Mouse (Mus musculus): ENCODE measurements at regions not wholly inside any gene's neighbourhood (a gene's known extent, or its start where the extent isn't known, plus 50 kb on each side); places are given as distances from the start of the nearest gene placed in this dataset.
A peak's percentile ranks its signal among the peaks of the same experiment; 100 is the strongest.

DNA sequence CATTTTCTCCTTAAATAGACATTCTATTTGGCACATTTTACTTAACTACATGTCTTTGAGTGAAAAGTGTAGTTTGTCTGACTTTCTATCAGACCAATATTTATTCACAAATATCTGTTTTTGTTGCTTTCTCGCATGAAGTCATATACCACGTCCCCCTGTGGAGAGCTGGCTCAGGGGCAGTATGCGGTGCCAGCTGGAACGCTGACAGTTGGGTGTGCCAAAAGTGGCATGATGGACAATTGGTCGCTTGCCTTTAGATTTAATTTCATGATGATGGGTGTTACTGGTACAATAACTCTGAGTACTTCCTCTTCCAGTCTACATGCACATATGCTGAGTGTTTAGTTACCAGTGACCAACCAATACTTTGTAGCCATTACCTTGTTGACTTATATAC is 223.8 kb upstream of the Cadm2 start:
- DNase-seq (ENCODE audit: low spot score): no peak
- WGBS: 90% methylated on average over 5 of the region's 5 CpGs

DNA sequence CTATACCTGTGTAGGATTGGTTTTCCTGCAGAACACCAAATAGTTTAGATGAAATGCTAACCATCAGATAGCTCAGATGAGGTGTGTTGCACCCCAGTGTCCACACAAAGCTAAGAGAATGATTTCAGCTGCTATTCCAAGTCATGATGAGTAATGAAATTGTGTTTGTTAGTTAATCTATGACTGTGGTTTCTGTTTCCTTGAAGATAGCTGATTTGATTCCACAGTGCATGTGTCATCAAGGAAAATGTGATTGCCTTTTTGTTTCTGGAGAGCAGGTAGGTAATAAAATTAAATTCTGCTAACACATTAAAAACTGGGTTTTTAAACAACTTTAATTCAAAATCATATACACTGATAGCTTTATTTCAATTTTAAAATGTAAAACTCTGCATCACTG is 176.5 kb upstream of the Cadm2 start:
- no peak overlapping the region for H3K27ac ChIP-seq (ENCODE audit: low read depth, low read length)
- no peak overlapping the region for H3K9ac ChIP-seq (ENCODE audit: low read length)
- no peaks in the 10 kb centered on the region for H3K36me3 ChIP-seq (ENCODE audit: control insufficient read depth, insufficient read depth, low read length)
- H3K4me1 ChIP-seq (replicated peaks; ENCODE audit: control insufficient read depth, insufficient read depth, low read length): no peaks in the 10 kb centered on the region
- H3K27me3 ChIP-seq (ENCODE audit: control insufficient read depth, insufficient read depth, low read length): no peaks in the 10 kb centered on the region
- DNase-seq (ENCODE audit: low spot score) (no peak), ATAC-seq (replicated peaks; ENCODE audit: low FRiP score) (no peak)
- no peak overlapping the region for H3K4me2 ChIP-seq (ENCODE audit: low read depth, low read length, severe bottlenecking)
- no peaks in the 10 kb centered on the region for H3K9me3 ChIP-seq (ENCODE audit: control insufficient read depth, low read length)
- H3K4me3 ChIP-seq (ENCODE audit: low read depth, low read length): no peak overlapping the region

More for the DNA sequence above, 223.8 kb upstream of the Cadm2 start:
- H3K27me3 ChIP-seq (ENCODE audit: control insufficient read depth, insufficient read depth, low read length): no peaks in the 10 kb centered on the region
- no peaks in the 10 kb centered on the region for H3K4me1 ChIP-seq (replicated peaks; ENCODE audit: control insufficient read depth, insufficient read depth, low read length)
- no peak overlapping the region for H3K4me2 ChIP-seq (ENCODE audit: low read depth, low read length, severe bottlenecking)
- H3K4me3 ChIP-seq (ENCODE audit: low read depth, low read length): no peak overlapping the region
- H3K9ac ChIP-seq (ENCODE audit: low read length): no peak overlapping the region
- no peak overlapping the region for H3K27ac ChIP-seq (ENCODE audit: low read depth, low read length)
- ATAC-seq (replicated peaks; ENCODE audit: low FRiP score): no peak
- H3K9me3 ChIP-seq (ENCODE audit: control insufficient read depth, low read length): no peaks in the 10 kb centered on the region
- H3K36me3 ChIP-seq (ENCODE audit: control insufficient read depth, insufficient read depth, low read length): no peaks in the 10 kb centered on the region

DNA sequence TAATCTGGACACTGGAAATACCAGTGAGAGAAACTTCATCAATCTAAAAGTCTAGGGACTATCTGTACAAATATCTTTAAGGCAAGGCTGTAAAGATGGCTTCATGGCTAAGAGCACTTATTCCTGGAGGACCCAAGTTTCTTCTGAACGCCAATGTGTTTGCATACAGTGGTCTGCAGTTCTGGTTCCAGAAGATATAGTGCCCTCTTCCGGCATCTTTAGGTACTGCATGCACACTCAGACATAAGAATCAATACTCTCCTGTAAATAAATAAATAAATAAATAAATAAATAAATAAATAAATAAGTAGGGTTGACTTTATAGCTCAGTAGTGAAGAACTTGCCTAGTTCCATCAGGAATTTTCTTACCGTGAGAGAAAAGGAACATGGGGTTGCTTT is 155.4 kb upstream of the Cadm2 start:
- H3K36me3 ChIP-seq (ENCODE audit: control insufficient read depth, insufficient read depth, low read length): no peaks in the 10 kb centered on the region
- no peak overlapping the region for H3K4me3 ChIP-seq (ENCODE audit: low read depth, low read length)
- no peaks in the 10 kb centered on the region for H3K9me3 ChIP-seq (ENCODE audit: control insufficient read depth, low read length)
- ATAC-seq (replicated peaks; ENCODE audit: low FRiP score): 0 out of 2 replicates have a peak, but pooled peaks have one; percentile 49
- no peak overlapping the region for H3K9ac ChIP-seq (ENCODE audit: low read length)
- no peak overlapping the region for H3K27ac ChIP-seq (ENCODE audit: low read depth, low read length)
- 43% methylated on average over 3 of the region's 3 CpGs for WGBS
- no peaks in the 10 kb centered on the region for H3K27me3 ChIP-seq (ENCODE audit: control insufficient read depth, insufficient read depth, low read length)
- DNase-seq (ENCODE audit: low spot score): peak; percentile 65
- H3K4me1 ChIP-seq (replicated peaks; ENCODE audit: control insufficient read depth, insufficient read depth, low read length): no peaks in the 10 kb centered on the region
- no peak overlapping the region for H3K4me2 ChIP-seq (ENCODE audit: low read depth, low read length, severe bottlenecking)

DNA sequence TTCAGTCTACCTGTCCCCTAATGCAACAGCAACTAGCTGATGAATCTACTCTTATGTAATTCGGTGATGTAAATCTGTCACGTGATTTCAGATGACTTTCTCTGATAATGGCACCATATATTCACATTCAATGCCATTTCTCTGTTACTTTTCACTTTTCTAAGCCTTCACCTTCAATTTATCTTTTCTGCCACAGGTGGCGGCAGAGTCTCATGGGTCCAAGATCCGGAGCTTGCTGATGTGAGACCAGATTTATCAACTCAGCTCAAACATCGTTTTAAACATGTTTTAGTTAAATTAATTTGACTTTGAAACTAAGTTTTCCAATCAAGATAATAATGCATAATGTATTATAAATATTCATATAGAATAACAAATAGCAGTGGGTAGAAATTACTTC is 148.4 kb upstream of the Cadm2 start:
- H3K4me1 ChIP-seq (replicated peaks; ENCODE audit: control insufficient read depth, insufficient read depth, low read length): no peaks in the 10 kb centered on the region
- WGBS: 64% methylated on average over 5 of the region's 5 CpGs
- no peaks in the 10 kb centered on the region for H3K36me3 ChIP-seq (ENCODE audit: control insufficient read depth, insufficient read depth, low read length)
- DNase-seq (ENCODE audit: low spot score) (no peak), ATAC-seq (replicated peaks; ENCODE audit: low FRiP score) (no peak)
- H3K9me3 ChIP-seq (ENCODE audit: control insufficient read depth, low read length): no peaks in the 10 kb centered on the region
- H3K9ac ChIP-seq (ENCODE audit: low read length): no peak overlapping the region
- H3K4me3 ChIP-seq (ENCODE audit: low read depth, low read length): no peak overlapping the region
- H3K4me2 ChIP-seq (ENCODE audit: low read depth, low read length, severe bottlenecking): no peak overlapping the region
- H3K27ac ChIP-seq (ENCODE audit: low read depth, low read length): no peak overlapping the region
- no peaks in the 10 kb centered on the region for H3K27me3 ChIP-seq (ENCODE audit: control insufficient read depth, insufficient read depth, low read length)

DNA sequence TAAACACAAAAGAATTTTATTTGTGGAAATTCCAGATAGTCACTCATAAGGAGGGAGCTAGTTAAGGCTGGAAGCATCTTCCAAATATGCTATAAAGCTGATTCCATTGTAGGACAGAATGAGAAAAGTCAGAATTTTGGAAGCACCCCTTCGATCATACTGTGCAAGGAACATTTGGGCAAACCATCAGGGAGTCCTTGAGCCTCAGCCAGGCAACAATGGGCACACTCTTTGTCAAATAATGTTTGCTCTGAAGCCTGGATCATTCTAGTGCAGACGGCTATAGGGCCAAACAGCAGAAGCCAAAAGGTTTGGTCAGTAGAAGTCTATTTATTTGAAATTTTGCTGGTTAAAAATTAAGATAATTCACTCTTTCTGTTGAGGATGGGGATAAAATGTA is 114.7 kb upstream of the Cadm2 start:
- no peak for DNase-seq (ENCODE audit: low spot score)
- Histone ChIP-seq H3K27ac (ENCODE audit: low read depth, low read length) (no peak overlapping the region), H3K4me1 (replicated peaks; ENCODE audit: control insufficient read depth, insufficient read depth, low read length) (no peaks in the 10 kb centered on the region), H3K4me2 (ENCODE audit: low read depth, low read length, severe bottlenecking) (no peak overlapping the region), H3K9me3 (ENCODE audit: control insufficient read depth, low read length) (no peaks in the 10 kb centered on the region), H3K27me3 (ENCODE audit: control insufficient read depth, insufficient read depth, low read length) (no peaks in the 10 kb centered on the region), H3K36me3 (ENCODE audit: control insufficient read depth, insufficient read depth, low read length) (no peaks in the 10 kb centered on the region), H3K9ac (ENCODE audit: low read length) (no peak overlapping the region), H3K4me3 (ENCODE audit: low read depth, low read length) (no peak overlapping the region)
- 91% methylated on average over 2 of the region's 2 CpGs for WGBS
- ATAC-seq (replicated peaks; ENCODE audit: low FRiP score): no peak

DNA sequence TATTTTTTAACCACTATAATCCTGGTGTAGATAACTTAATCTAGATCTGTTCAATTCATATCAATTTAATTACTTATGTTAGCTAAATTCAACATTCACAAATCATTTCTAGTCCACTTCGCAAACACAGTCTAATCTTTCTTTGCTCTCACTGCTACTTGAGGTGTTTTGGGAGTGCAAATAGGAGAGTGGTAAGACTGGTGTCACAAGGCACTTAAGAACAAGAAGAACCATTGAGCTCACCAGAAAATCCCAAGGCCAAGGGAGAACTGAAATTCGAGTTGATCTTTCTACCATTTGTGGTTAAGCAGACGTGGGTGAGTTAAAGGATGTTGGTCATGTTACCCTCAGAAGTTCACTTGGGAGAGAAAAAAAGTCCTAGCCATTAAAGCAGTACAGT is 77.9 kb upstream of the Cadm2 start:
- ATAC-seq (replicated peaks; ENCODE audit: low FRiP score): no peak
- Histone ChIP-seq H3K27me3 (ENCODE audit: control insufficient read depth, insufficient read depth, low read length) (no peaks in the 10 kb centered on the region), H3K4me1 (replicated peaks; ENCODE audit: control insufficient read depth, insufficient read depth, low read length) (no peaks in the 10 kb centered on the region), H3K27ac (ENCODE audit: low read depth, low read length) (no peak overlapping the region), H3K9me3 (ENCODE audit: control insufficient read depth, low read length) (no peaks in the 10 kb centered on the region), H3K9ac (ENCODE audit: low read length) (no peak overlapping the region), H3K4me3 (ENCODE audit: low read depth, low read length) (no peak overlapping the region), H3K4me2 (ENCODE audit: low read depth, low read length, severe bottlenecking) (no peak overlapping the region), H3K36me3 (ENCODE audit: control insufficient read depth, insufficient read depth, low read length) (no peaks in the 10 kb centered on the region)
- no peak for DNase-seq (ENCODE audit: low spot score)
- 78% methylated on average over 3 of the region's 3 CpGs for WGBS
